Mouse (Mus musculus): ENCODE measurements around the gene Aldoc.

Gene Aldoc

GRCm38 (mm10) chr11:78360789-78361131 is 38.0 kb downstream of the Aldoc start:
- DNase-seq (ENCODE audit: low read depth, low spot score): no peak

- no peak for DNase-seq (ENCODE audit: low read depth, low spot score)
Observed at GRCm38 (mm10) chr11:78363309-78364007, 40.7 kb downstream of the Aldoc start.

- no peak for DNase-seq (ENCODE audit: low read depth, low spot score)
Observed at GRCm38 (mm10) chr11:78364103-78364502, 41.3 kb downstream of the Aldoc start.

- no peak for DNase-seq (ENCODE audit: low read depth, low spot score)
Observed at GRCm38 (mm10) chr11:78367456-78368225, 44.9 kb downstream of the Aldoc start.

GRCm38 (mm10) chr11:78370389-78370788 is 47.6 kb downstream of the Aldoc start:
- no peak for DNase-seq (ENCODE audit: low read depth, low spot score)

- no peak for DNase-seq (ENCODE audit: low read depth, low spot score)
Observed at GRCm38 (mm10) chr11:78371711-78372110, 48.9 kb downstream of the Aldoc start.

- no peak for DNase-seq (ENCODE audit: low read depth, low spot score)
Observed at GRCm38 (mm10) chr11:78372166-78372565, 49.4 kb downstream of the Aldoc start.

GRCm38 (mm10) chr11:78372610-78373009 is 49.8 kb downstream of the Aldoc start:
- no peak for DNase-seq (ENCODE audit: low read depth, low spot score)

- no peak for DNase-seq (ENCODE audit: low read depth, low spot score)
Observed at GRCm38 (mm10) chr11:78374147-78374546, 51.4 kb downstream of the Aldoc start.

Data from retina, postnatal 7 days (tissue).